Mouse (Mus musculus): Measurements from ENCODE around the gene Tspan13.

The Tspan13 gene

DNA sequence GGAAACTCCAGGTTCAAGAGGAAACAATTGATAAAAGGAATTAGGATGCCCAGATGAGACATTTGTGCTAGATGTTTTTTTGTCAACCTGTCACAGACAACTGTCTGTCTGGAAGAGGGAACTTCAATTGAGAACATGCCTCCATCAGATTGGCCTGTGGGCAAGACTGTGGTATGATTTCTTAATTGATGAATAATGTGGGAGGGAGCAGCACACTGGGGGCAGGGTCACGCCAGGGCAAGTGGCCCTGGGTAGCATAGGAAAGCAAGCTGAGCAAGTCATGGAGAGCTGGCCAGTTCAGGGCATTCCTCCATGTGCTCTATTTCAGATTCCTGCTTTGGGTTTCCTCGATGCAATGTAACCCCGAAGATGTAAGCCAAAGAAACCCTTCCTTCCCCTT lies 66.4 kb downstream of the Tspan13 start:
- no peak for DNase-seq

- no peak for DNase-seq
Observed at GRCm38 (mm10) chr12:35966768-35967141, 75.5 kb downstream of the Tspan13 start.

- no peak for DNase-seq
Observed at GRCm38 (mm10) chr12:35966098-35966767, 76.1 kb downstream of the Tspan13 start.

Measured in kidney, postnatal 4 days (tissue).